Mouse (Mus musculus): ENCODE measurements around the gene Mmp14. TPM values are rescaled to one million over a fixed set of nuclear protein-coding genes. Genes with fewer than 3 reads are reported as not detected.

Mmp14 gene
- 36.2 and 58.5 TPM in 2 replicates for polyA plus RNA-seq (2014; fragmentation: Nextera tagmentation; extraction: Ambion mirVana)

- H3K27ac ChIP-seq (replicated peaks; ENCODE audit: low read depth, low read length): peak within 1 kb of the TSS; percentile 84
- peaks cover 29% of the 10 kb centered on the region for H3K4me1 ChIP-seq (ENCODE audit: control insufficient read depth, insufficient read depth, low read length)
- H3K9me3 ChIP-seq (ENCODE audit: control insufficient read depth, low read length): no peaks in the 10 kb centered on the region
- peak within 1 kb of the TSS; percentile 67 for H3K4me2 ChIP-seq (ENCODE audit: low read length)
- H3K9ac ChIP-seq (replicated peaks; ENCODE audit: low read length): peak within 1 kb of the TSS; percentile 78
- DNase-seq (peak; percentile 83), ATAC-seq (ENCODE audit: low FRiP score, low TSS enrichment) (peak; percentile 36; the same call in 1 of the 2 replicates)
- no peaks in the 10 kb centered on the region for H3K27me3 ChIP-seq (ENCODE audit: control insufficient read depth, insufficient read depth, low read length)
- peak within 1 kb of the TSS; percentile 55 for H3K4me3 ChIP-seq (replicated peaks; ENCODE audit: low read depth, low read length)
- under 1% methylated on average over 49 of the region's 49 CpGs for WGBS
- H3K36me3 ChIP-seq (ENCODE audit: control insufficient read depth, insufficient read depth, low read length): peaks cover 6% of the 10 kb centered on the region; the same call in 1 of the 2 replicates
Measured at GRCm38 (mm10) chr14:54431334-54432077, at the start of gene Mmp14. Gene Mmp14 (plus strand): TSS chr14:54431612.

GRCm38 (mm10) chr14:54381816-54382215 lies 49.6 kb upstream of the Mmp14 start:
- Histone ChIP-seq H3K9ac (replicated peaks; ENCODE audit: low read length) (no peak overlapping the region), H3K4me2 (ENCODE audit: low read length) (no peak overlapping the region), H3K36me3 (ENCODE audit: control insufficient read depth, insufficient read depth, low read length) (no peaks in the 10 kb centered on the region), H3K27me3 (ENCODE audit: control insufficient read depth, insufficient read depth, low read length) (no peaks in the 10 kb centered on the region), H3K4me3 (replicated peaks; ENCODE audit: low read depth, low read length) (no peak overlapping the region), H3K27ac (replicated peaks; ENCODE audit: low read depth, low read length) (no peak overlapping the region), H3K9me3 (ENCODE audit: control insufficient read depth, low read length) (no peaks in the 10 kb centered on the region), H3K4me1 (ENCODE audit: control insufficient read depth, insufficient read depth, low read length) (no peaks in the 10 kb centered on the region)
- DNase-seq (no peak), ATAC-seq (ENCODE audit: low FRiP score, low TSS enrichment) (no peak)
- 83% methylated on average over 10 of the region's 10 CpGs for WGBS

GRCm38 (mm10) chr14:54382641-54383040 lies 48.8 kb upstream of the Mmp14 start:
- no peak for DNase-seq
- H3K4me3 ChIP-seq (replicated peaks; ENCODE audit: low read depth, low read length): no peak overlapping the region
- H3K4me2 ChIP-seq (ENCODE audit: low read length): no peak overlapping the region
- no peak overlapping the region for H3K27ac ChIP-seq (replicated peaks; ENCODE audit: low read depth, low read length)
- H3K9me3 ChIP-seq (ENCODE audit: control insufficient read depth, low read length): no peaks in the 10 kb centered on the region
- H3K4me1 ChIP-seq (ENCODE audit: control insufficient read depth, insufficient read depth, low read length): no peaks in the 10 kb centered on the region
- 50% methylated on average over 9 of the region's 9 CpGs for WGBS
- no peaks in the 10 kb centered on the region for H3K36me3 ChIP-seq (ENCODE audit: control insufficient read depth, insufficient read depth, low read length)
- H3K9ac ChIP-seq (replicated peaks; ENCODE audit: low read length): no peak overlapping the region
- no peak for ATAC-seq (ENCODE audit: low FRiP score, low TSS enrichment)
- no peaks in the 10 kb centered on the region for H3K27me3 ChIP-seq (ENCODE audit: control insufficient read depth, insufficient read depth, low read length)

GRCm38 (mm10) chr14:54383355-54383771 lies 48.0 kb upstream of the Mmp14 start:
- no peak for ATAC-seq (ENCODE audit: low FRiP score, low TSS enrichment)
- no peaks in the 10 kb centered on the region for H3K27me3 ChIP-seq (ENCODE audit: control insufficient read depth, insufficient read depth, low read length)
- no peak overlapping the region for H3K4me3 ChIP-seq (replicated peaks; ENCODE audit: low read depth, low read length)
- 62% methylated on average over 4 of the region's 4 CpGs for WGBS
- H3K4me2 ChIP-seq (ENCODE audit: low read length): no peak overlapping the region
- no peaks in the 10 kb centered on the region for H3K36me3 ChIP-seq (ENCODE audit: control insufficient read depth, insufficient read depth, low read length)
- H3K4me1 ChIP-seq (ENCODE audit: control insufficient read depth, insufficient read depth, low read length): no peaks in the 10 kb centered on the region
- no peak overlapping the region for H3K9ac ChIP-seq (replicated peaks; ENCODE audit: low read length)
- DNase-seq: peak; percentile 3
- no peaks in the 10 kb centered on the region for H3K9me3 ChIP-seq (ENCODE audit: control insufficient read depth, low read length)
- H3K27ac ChIP-seq (replicated peaks; ENCODE audit: low read depth, low read length): no peak overlapping the region

- no peaks in the 10 kb centered on the region for H3K27me3 ChIP-seq (ENCODE audit: control insufficient read depth, insufficient read depth, low read length)
- no peak overlapping the region for H3K4me3 ChIP-seq (replicated peaks; ENCODE audit: low read depth, low read length)
- 94% methylated on average over 8 of the region's 8 CpGs for WGBS
- H3K4me2 ChIP-seq (ENCODE audit: low read length): no peak overlapping the region
- H3K4me1 ChIP-seq (ENCODE audit: control insufficient read depth, insufficient read depth, low read length): no peaks in the 10 kb centered on the region
- no peaks in the 10 kb centered on the region for H3K36me3 ChIP-seq (ENCODE audit: control insufficient read depth, insufficient read depth, low read length)
- no peaks in the 10 kb centered on the region for H3K9me3 ChIP-seq (ENCODE audit: control insufficient read depth, low read length)
- DNase-seq (no peak), ATAC-seq (ENCODE audit: low FRiP score, low TSS enrichment) (no peak)
- H3K9ac ChIP-seq (replicated peaks; ENCODE audit: low read length): no peak overlapping the region
- H3K27ac ChIP-seq (replicated peaks; ENCODE audit: low read depth, low read length): no peak overlapping the region
Measured at GRCm38 (mm10) chr14:54384396-54384795, 47.0 kb upstream of the Mmp14 start.

GRCm38 (mm10) chr14:54385968-54386618 lies 45.3 kb upstream of the Mmp14 start:
- Histone ChIP-seq H3K36me3 (ENCODE audit: control insufficient read depth, insufficient read depth, low read length) (no peaks in the 10 kb centered on the region), H3K4me2 (ENCODE audit: low read length) (no peak overlapping the region), H3K27me3 (ENCODE audit: control insufficient read depth, insufficient read depth, low read length) (no peaks in the 10 kb centered on the region), H3K4me1 (ENCODE audit: control insufficient read depth, insufficient read depth, low read length) (no peaks in the 10 kb centered on the region), H3K9ac (replicated peaks; ENCODE audit: low read length) (no peak overlapping the region), H3K27ac (replicated peaks; ENCODE audit: low read depth, low read length) (no peak overlapping the region), H3K4me3 (replicated peaks; ENCODE audit: low read depth, low read length) (no peak overlapping the region), H3K9me3 (ENCODE audit: control insufficient read depth, low read length) (no peaks in the 10 kb centered on the region)
- DNase-seq: no peak
- no peak for ATAC-seq (ENCODE audit: low FRiP score, low TSS enrichment)
- WGBS: 86% methylated on average over 7 of the region's 7 CpGs

- Histone ChIP-seq H3K27ac (replicated peaks; ENCODE audit: low read depth, low read length) (no peak overlapping the region), H3K4me3 (replicated peaks; ENCODE audit: low read depth, low read length) (no peak overlapping the region), H3K9me3 (ENCODE audit: control insufficient read depth, low read length) (no peaks in the 10 kb centered on the region), H3K27me3 (ENCODE audit: control insufficient read depth, insufficient read depth, low read length) (no peaks in the 10 kb centered on the region), H3K4me1 (ENCODE audit: control insufficient read depth, insufficient read depth, low read length) (no peaks in the 10 kb centered on the region), H3K9ac (replicated peaks; ENCODE audit: low read length) (no peak overlapping the region), H3K4me2 (ENCODE audit: low read length) (no peak overlapping the region), H3K36me3 (ENCODE audit: control insufficient read depth, insufficient read depth, low read length) (no peaks in the 10 kb centered on the region)
- ATAC-seq (ENCODE audit: low FRiP score, low TSS enrichment) (no peak), DNase-seq (no peak)
- 85% methylated on average over 6 of the region's 6 CpGs for WGBS
Measured at GRCm38 (mm10) chr14:54387546-54387945, 43.9 kb upstream of the Mmp14 start.

GRCm38 (mm10) chr14:54390843-54391242 lies 40.6 kb upstream of the Mmp14 start:
- WGBS: 72% methylated on average over 6 of the region's 6 CpGs

GRCm38 (mm10) chr14:54393794-54394193 lies 37.6 kb upstream of the Mmp14 start:
- no peaks in the 10 kb centered on the region for H3K36me3 ChIP-seq (ENCODE audit: control insufficient read depth, insufficient read depth, low read length)
- no peak overlapping the region for H3K9ac ChIP-seq (replicated peaks; ENCODE audit: low read length)
- H3K27me3 ChIP-seq (ENCODE audit: control insufficient read depth, insufficient read depth, low read length): no peaks in the 10 kb centered on the region
- no peak overlapping the region for H3K27ac ChIP-seq (replicated peaks; ENCODE audit: low read depth, low read length)
- no peaks in the 10 kb centered on the region for H3K9me3 ChIP-seq (ENCODE audit: control insufficient read depth, low read length)
- no peak for DNase-seq
- ATAC-seq (ENCODE audit: low FRiP score, low TSS enrichment): no peak
- H3K4me3 ChIP-seq (replicated peaks; ENCODE audit: low read depth, low read length): no peak overlapping the region
- no peaks in the 10 kb centered on the region for H3K4me1 ChIP-seq (ENCODE audit: control insufficient read depth, insufficient read depth, low read length)
- no peak overlapping the region for H3K4me2 ChIP-seq (ENCODE audit: low read length)
- 83% methylated on average over 3 of the region's 3 CpGs for WGBS

More at GRCm38 (mm10) chr14:54390843-54391242, 40.6 kb upstream of the Mmp14 start:
- Histone ChIP-seq H3K9me3 (ENCODE audit: control insufficient read depth, low read length) (no peaks in the 10 kb centered on the region), H3K27me3 (ENCODE audit: control insufficient read depth, insufficient read depth, low read length) (no peaks in the 10 kb centered on the region), H3K27ac (replicated peaks; ENCODE audit: low read depth, low read length) (no peak overlapping the region), H3K4me2 (ENCODE audit: low read length) (no peak overlapping the region), H3K9ac (replicated peaks; ENCODE audit: low read length) (no peak overlapping the region), H3K4me1 (ENCODE audit: control insufficient read depth, insufficient read depth, low read length) (no peaks in the 10 kb centered on the region), H3K36me3 (ENCODE audit: control insufficient read depth, insufficient read depth, low read length) (no peaks in the 10 kb centered on the region), H3K4me3 (replicated peaks; ENCODE audit: low read depth, low read length) (no peak overlapping the region)
- DNase-seq (no peak), ATAC-seq (ENCODE audit: low FRiP score, low TSS enrichment) (no peak)
